Mouse (Mus musculus) heart, embryonic 12.5 days (tissue): Measurements from ENCODE around the gene Tex21. TPM values are rescaled to one million over a fixed set of nuclear protein-coding genes. Genes with fewer than 3 reads are reported as not detected.

ENCODE experiments used
- ATAC-seq: fragments of 200-750 bp; cut with Nextera tagmentation; 2 replicates; pipeline ENCODE4 v1.8.0; 2017; ENCODE audit warnings: moderate TSS enrichment, moderate library complexity; ENCODE audit not compliant: insufficient number of reproducible peaks, low FRiP score
- H3K27ac ChIP-seq: fragments of 300-500 bp; sonication (generic); 2 replicates; pipeline ENCODE4 v1.5.1; 2016; ENCODE audit warnings: mild to moderate bottlenecking, moderate library complexity; ENCODE audit not compliant: poor library complexity, severe bottlenecking
- H3K27me3 ChIP-seq: fragments of 300-500 bp; sonication (generic); replicated peaks from 2 replicates; pipeline ENCODE4 v1.6.1; 2016; ENCODE audit warnings: mild to moderate bottlenecking, moderate library complexity
- H3K36me3 ChIP-seq: fragments of 300-500 bp; sonication (generic); 2 replicates; pipeline ENCODE4 v1.6.1; 2016; ENCODE audit warnings: mild to moderate bottlenecking, moderate library complexity
- H3K4me1 ChIP-seq: fragments of 300-500 bp; sonication (generic); replicated peaks from 2 replicates; pipeline ENCODE4 v1.6.1; 2016; ENCODE audit warnings: mild to moderate bottlenecking
- H3K4me2 ChIP-seq: fragments of 300-500 bp; sonication (generic); 2 replicates; pipeline ENCODE4 v1.6.1; 2016; ENCODE audit warnings: mild to moderate bottlenecking, moderate library complexity
- H3K4me3 ChIP-seq: fragments of 300-500 bp; sonication (generic); 2 replicates; pipeline ENCODE4 v1.5.1; 2016; ENCODE audit warnings: mild to moderate bottlenecking
- H3K9ac ChIP-seq: fragments of 300-500 bp; sonication (generic); 2 replicates; pipeline ENCODE4 v1.6.1; 2016; ENCODE audit warnings: mild to moderate bottlenecking, moderate library complexity
- H3K9me3 ChIP-seq: fragments of 300-500 bp; sonication (generic); replicated peaks from 2 replicates; pipeline ENCODE4 v1.6.1; 2016; ENCODE audit warnings: mild to moderate bottlenecking, moderate library complexity
- WGBS: fragments of 180-500 bp; shearing (Covaris S2); methylation state at CpG from one replicate; pipeline ENCODE4 v1.1.7; 2016; 5-methylcytosine and 5-hydroxymethylcytosine counted together
- polyA plus RNA-seq: library from polyadenylated mRNA; unstranded; fragments of >200 nt; fragmentation: Nextera tagmentation; extraction: Ambion mirVana; gene quantifications from 2 replicates; pipeline ENCODE4 v1.2.1, GENCODE M21; 2016

The Tex21 gene
- polyA plus RNA-seq, 1 experiment from 2014 or later = 0.15 TPM

DNA sequence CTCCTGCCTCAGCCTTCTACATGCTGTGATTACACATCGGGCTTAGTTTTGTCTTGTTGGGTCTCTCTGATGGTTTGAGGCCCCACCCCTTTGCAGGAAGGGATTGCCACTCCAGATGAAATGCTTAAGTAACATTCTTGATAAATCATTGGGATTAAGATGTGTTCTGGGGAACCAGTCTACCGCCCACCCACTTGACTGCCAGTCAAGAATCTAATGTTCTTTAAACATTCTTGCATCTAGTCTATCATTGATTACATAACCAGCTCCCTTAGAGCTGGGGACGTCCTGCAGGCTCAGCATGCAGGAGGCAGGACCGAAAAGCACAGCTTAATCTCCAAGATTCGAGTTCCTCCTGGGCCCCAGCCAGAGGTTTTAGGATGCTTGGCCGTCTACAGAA lies 31.7 kb upstream of the Tex21 start:
- H3K9ac ChIP-seq = no peak overlapping the region
- peaks cover 15% of the 10 kb centered on the region for H3K4me1 ChIP-seq
- H3K4me3 ChIP-seq = no peak overlapping the region
- no peaks in the 10 kb centered on the region for H3K27me3 ChIP-seq
- peaks cover 30% of the 10 kb centered on the region for H3K36me3 ChIP-seq
- no peak overlapping the region for H3K4me2 ChIP-seq
- no peak for ATAC-seq
- H3K27ac ChIP-seq = no peak overlapping the region
- WGBS = 75% methylated on average over 6 of the region's 6 CpGs
- no peaks in the 10 kb centered on the region for H3K9me3 ChIP-seq

DNA sequence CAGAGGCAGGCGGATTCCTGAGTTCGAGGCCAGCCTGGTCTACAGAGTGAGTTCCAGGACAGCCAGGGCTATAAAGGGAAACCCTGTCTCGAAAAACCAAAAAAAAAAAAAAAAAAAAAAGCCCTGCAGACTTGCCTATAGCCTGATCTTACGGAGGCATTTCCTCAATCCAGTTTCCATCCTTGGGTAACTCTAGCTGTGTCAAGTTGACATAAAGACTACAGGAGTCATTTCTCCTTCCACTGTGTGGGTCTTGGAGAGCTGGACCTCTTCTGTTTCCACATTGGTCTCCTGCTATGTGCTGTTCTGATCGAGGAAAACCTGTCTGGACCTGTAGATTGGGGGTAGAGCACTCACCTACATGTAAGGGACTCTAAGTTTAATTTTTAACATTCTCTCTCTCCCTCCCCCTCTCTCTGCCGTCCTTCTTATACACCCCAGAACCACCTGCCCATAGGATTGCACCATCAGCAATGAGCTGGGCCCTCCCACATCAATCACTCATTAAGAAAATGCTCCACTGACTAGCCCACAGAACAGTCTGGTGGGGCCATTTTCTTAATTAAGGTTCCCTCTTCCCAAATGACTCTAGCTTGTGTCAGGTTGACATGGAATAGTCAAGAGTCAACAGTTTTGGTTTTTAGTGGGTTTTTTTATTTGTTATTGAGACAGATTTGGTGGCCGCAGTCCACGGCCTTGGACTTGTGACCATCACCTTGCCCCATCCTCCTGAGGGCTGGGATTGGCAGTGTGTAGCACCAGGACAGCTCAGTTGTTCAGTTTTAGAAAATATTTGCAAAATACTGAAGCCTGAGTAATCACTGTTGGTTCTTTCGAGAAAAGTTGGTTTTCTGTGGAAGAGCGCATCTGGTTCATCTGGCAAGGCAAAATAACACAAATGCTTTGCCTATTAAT lies 26.3 kb upstream of the Tex21 start:
- Histone ChIP-seq H3K4me3 (no peak overlapping the region), H3K36me3 (peaks cover 11% of the 10 kb centered on the region), H3K9me3 (no peaks in the 10 kb centered on the region), H3K4me1 (peaks cover 12% of the 10 kb centered on the region), H3K9ac (no peak overlapping the region), H3K27ac (no peak overlapping the region), H3K27me3 (no peaks in the 10 kb centered on the region), H3K4me2 (no peak overlapping the region)
- ATAC-seq = no peak
- 83% methylated on average over 10 of the region's 10 CpGs for WGBS

DNA sequence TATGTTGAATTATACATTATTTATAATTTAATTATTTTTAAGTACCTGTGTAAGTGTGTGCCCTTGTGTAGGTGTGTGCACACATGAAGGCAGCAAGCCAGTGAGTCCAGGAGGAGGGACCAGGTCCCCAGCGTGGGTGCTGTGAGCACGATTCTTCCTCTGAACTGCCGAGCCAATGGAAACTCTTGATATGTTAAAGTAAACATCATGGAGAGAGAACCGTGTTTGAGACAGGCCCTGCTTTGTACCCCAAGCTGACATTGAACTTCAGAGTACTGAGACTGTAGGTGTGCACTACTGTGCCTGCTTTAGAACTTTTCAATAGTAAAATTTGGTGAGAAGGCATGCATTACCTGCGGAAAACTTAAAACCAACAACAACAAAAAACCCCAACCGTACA lies 25.0 kb upstream of the Tex21 start:
- no peak for ATAC-seq
- Histone ChIP-seq H3K9me3 (no peaks in the 10 kb centered on the region), H3K9ac (no peak overlapping the region), H3K27me3 (no peaks in the 10 kb centered on the region), H3K27ac (no peak overlapping the region), H3K36me3 (peaks cover 11% of the 10 kb centered on the region), H3K4me2 (no peak overlapping the region), H3K4me3 (no peak overlapping the region), H3K4me1 (peaks cover 12% of the 10 kb centered on the region)
- 82% methylated on average over 6 of the region's 6 CpGs for WGBS

DNA sequence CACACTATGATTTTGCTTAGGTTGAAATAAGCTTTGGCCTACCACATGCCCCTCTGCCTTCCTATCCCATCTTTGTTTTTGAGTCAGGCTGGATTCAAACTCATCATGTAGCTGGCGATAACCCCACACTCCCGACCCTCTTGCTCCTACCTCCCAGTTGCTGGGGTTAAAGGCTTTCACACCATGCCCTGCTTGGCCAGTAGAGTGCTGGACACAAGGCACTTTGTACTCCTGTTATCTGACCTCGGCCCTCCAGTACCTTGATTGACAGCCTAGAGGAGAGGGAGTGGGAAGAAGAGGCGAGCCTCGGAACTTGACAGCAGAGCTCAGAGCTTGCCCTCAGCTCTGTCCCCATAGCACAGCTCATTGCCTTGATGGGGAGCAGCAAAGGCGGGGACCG lies 22.6 kb upstream of the Tex21 start:
- Histone ChIP-seq H3K4me2 (no peak overlapping the region), H3K9me3 (no peaks in the 10 kb centered on the region), H3K9ac (no peak overlapping the region), H3K4me3 (no peak overlapping the region), H3K27ac (no peak overlapping the region), H3K4me1 (peaks cover 15% of the 10 kb centered on the region), H3K27me3 (no peaks in the 10 kb centered on the region), H3K36me3 (peaks cover 11% of the 10 kb centered on the region)
- 52% methylated on average over 7 of the region's 7 CpGs for WGBS
- ATAC-seq = no peak

DNA sequence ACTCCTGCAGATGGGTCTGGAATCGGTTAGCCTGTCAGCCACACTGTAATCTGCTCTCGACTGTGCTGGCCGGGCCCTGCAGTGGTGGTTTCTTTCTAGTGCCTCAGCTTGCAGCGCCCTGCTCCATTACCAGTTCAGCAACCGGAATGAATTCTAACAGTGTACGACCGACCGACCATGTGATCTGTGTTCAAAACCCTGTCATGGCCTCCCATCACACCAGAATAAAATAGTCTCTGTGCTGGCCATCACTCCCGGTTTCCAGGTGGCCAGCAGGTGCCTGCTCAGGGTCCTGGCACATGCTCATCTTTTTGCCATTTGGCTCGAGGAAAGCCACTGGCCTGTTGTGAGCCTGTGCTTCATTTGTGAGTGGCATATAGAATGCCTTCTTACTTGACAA lies 22.1 kb upstream of the Tex21 start:
- 69% methylated on average over 10 of the region's 10 CpGs for WGBS
- no peak overlapping the region for H3K9ac ChIP-seq
- H3K36me3 ChIP-seq = peaks cover 11% of the 10 kb centered on the region
- H3K27ac ChIP-seq = no peak overlapping the region
- H3K9me3 ChIP-seq = no peaks in the 10 kb centered on the region
- no peak overlapping the region for H3K4me2 ChIP-seq
- ATAC-seq = no peak
- H3K27me3 ChIP-seq = no peaks in the 10 kb centered on the region
- H3K4me3 ChIP-seq = no peak overlapping the region
- H3K4me1 ChIP-seq = peaks cover 15% of the 10 kb centered on the region

DNA sequence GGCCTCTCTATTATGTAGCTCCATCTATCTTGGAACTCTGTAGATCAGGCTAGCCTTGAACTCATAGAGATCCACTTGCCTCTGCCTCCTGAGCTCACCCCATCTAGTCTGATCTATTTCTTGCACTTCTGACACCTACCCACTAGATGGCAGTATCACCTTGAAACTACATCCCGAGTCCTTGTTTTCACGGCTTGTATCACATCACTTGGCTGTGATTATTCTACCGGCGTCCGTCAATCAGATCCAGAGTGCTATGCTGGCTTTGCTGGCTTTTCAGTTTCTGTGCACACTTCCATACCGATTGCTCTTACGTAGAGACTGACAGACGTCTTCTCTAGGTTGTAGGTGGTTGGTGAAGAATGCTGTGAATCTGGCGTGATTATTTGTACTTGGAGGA lies 20.3 kb upstream of the Tex21 start:
- H3K4me1 ChIP-seq = peaks cover 26% of the 10 kb centered on the region
- H3K9me3 ChIP-seq = no peaks in the 10 kb centered on the region
- H3K27me3 ChIP-seq = no peaks in the 10 kb centered on the region
- peaks cover 7% of the 10 kb centered on the region for H3K36me3 ChIP-seq
- ATAC-seq = 0 out of 2 replicates have a peak, but pooled peaks have one; percentile 42
- H3K27ac ChIP-seq = no peak overlapping the region
- no peak overlapping the region for H3K4me2 ChIP-seq
- H3K9ac ChIP-seq = no peak overlapping the region
- no peak overlapping the region for H3K4me3 ChIP-seq
- 70% methylated on average over 9 of the region's 9 CpGs for WGBS

DNA sequence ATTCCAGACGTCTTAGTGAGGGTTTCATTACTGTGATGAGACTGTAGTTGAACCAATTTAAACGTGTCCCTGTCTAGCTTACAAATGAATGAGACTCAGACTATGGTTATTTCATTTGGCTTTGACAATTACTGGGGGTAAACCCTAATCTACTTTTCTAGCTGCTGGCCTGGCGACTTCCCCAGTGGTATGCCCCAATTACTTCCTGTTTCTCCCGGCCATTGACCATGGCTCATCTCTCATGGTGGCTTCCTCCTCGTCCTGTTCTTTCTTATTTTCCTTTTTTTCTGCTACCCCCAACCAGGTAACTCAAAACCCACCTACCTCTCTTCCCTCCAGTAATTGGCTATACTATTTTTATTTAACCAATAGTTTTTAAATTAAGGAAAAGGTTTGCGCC lies 18.5 kb upstream of the Tex21 start:
- no peaks in the 10 kb centered on the region for H3K36me3 ChIP-seq
- ATAC-seq = no peak

DNA sequence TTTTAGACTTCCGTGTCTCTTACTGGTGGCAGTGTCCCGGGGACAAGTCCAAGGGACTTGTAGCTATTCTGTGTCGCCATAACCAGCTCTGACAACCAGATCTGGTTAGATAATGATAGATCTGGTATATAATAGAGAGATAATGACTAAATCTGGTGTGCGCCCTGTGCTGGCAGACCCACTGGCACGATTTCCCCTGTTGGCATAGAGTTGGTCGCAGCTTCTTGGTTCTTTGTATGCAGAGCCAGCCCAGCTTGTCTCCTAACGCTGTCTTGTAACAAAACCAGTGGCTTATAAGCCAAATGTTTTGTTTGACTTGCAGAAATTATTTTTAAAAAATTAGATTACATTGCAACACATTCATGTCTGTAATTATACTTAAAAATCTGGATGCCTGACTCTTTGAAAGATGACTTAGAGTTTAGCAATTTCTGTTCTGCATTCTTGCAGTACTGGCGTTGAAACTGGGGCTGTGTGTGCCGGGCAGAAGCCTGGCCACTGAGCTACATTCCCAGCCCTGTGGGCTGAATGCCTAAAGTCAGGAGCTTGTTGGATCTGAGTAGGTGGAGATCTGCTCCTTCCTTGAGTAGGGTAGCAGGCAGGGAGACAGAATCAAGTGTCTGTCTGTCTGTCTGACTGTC lies 17.9 kb upstream of the Tex21 start:
- Histone ChIP-seq H3K9ac (no peak overlapping the region), H3K9me3 (no peaks in the 10 kb centered on the region), H3K27ac (no peak overlapping the region), H3K4me3 (no peak overlapping the region), H3K4me2 (no peak overlapping the region), H3K36me3 (no peaks in the 10 kb centered on the region), H3K4me1 (peaks cover 30% of the 10 kb centered on the region), H3K27me3 (no peaks in the 10 kb centered on the region)
- no peak for ATAC-seq
- 81% methylated on average over 9 of the region's 9 CpGs for WGBS

More for the DNA sequence above, 18.5 kb upstream of the Tex21 start:
- no peak overlapping the region for H3K9ac ChIP-seq
- no peak overlapping the region for H3K4me3 ChIP-seq
- WGBS = 70% methylated on average over 6 of the region's 6 CpGs
- H3K4me2 ChIP-seq = no peak overlapping the region
- peaks cover 30% of the 10 kb centered on the region for H3K4me1 ChIP-seq
- H3K27me3 ChIP-seq = no peaks in the 10 kb centered on the region
- H3K27ac ChIP-seq = no peak overlapping the region
- H3K9me3 ChIP-seq = no peaks in the 10 kb centered on the region

DNA sequence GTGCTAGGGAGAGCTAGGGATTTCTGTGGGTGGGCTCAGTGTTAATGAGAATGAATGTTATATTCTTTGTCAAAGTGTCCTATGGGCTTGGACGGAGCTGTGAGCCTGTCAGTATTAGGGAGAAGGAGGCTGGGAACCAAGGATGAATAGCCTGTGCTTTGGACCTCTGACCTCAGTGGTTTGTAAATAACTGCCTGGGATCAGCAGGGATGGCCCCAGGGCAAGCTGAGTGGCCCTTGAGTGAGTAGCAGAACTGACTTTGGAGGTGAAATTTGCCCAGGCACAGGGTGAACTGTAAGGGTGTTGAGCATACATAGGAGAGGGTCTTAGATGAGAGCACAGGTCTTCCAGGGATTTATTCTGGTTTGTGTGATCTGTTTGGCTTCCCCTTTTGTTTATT lies 17.3 kb upstream of the Tex21 start:
- H3K9ac ChIP-seq = no peak overlapping the region
- WGBS = 81% methylated on average over 1 of the region's 1 CpGs
- H3K27me3 ChIP-seq = no peaks in the 10 kb centered on the region
- H3K27ac ChIP-seq = no peak overlapping the region
- H3K9me3 ChIP-seq = no peaks in the 10 kb centered on the region
- no peak for ATAC-seq
- H3K4me1 ChIP-seq = peaks cover 24% of the 10 kb centered on the region
- no peak overlapping the region for H3K4me2 ChIP-seq
- no peak overlapping the region for H3K4me3 ChIP-seq
- no peaks in the 10 kb centered on the region for H3K36me3 ChIP-seq

DNA sequence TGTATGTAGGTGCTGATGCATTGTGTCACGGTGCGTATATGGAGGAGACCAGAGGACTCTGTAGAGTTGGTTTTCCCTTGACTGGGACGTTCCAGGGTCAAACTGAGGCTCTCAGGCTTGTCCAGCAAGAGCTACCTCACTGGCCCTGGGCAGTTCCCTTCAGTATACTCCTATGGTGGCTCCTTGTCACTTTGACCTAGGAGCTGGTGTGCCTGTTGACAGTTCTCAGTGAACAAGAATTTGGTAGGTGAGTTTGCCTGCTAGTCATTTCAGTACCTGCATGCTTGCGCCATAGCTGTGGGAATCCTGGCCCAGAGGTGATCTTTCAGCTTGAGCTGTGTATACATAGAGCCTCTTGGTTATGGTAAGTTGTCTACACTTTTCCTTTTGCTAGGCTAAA lies 16.4 kb upstream of the Tex21 start:
- ATAC-seq = no peak
- WGBS = 93% methylated on average over 4 of the region's 4 CpGs
- Histone ChIP-seq H3K27ac (no peak overlapping the region), H3K9ac (no peak overlapping the region), H3K4me1 (peaks cover 18% of the 10 kb centered on the region), H3K36me3 (no peaks in the 10 kb centered on the region), H3K4me2 (no peak overlapping the region), H3K27me3 (no peaks in the 10 kb centered on the region), H3K4me3 (no peak overlapping the region), H3K9me3 (no peaks in the 10 kb centered on the region)

DNA sequence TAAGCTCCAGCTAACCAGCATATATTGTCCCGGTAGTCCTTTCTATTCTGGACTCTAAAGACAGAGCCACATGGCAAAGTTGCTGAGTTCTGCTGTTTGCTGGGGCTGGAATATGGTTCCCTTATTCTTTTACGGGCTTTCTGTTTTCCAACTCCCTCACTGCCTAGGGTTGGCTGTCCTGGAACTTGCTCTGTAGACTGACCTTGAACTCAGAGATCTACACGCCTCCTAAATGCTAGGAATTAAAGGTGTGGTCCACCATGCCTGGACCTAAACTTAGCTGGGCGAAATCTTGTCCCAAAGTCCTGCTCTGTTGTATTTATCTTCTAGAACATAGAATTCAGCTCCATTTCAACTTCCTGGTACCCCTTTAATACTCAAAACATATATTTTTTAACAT lies 15.0 kb upstream of the Tex21 start:
- WGBS = 90% methylated on average over 4 of the region's 4 CpGs
- ATAC-seq = no peak

More for the DNA sequence above, 15.0 kb upstream of the Tex21 start:
- Histone ChIP-seq H3K4me3 (no peak overlapping the region), H3K27ac (no peak overlapping the region), H3K9ac (no peak overlapping the region), H3K36me3 (no peaks in the 10 kb centered on the region), H3K4me2 (no peak overlapping the region), H3K4me1 (peaks cover 18% of the 10 kb centered on the region), H3K27me3 (no peaks in the 10 kb centered on the region), H3K9me3 (no peaks in the 10 kb centered on the region)
